Mouse (Mus musculus) limb, embryonic 10.5 days (tissue): ENCODE results near the gene Inca1. TPM values are rescaled to one million over a fixed set of nuclear protein-coding genes. Genes with fewer than 3 reads are reported as not detected.

Experiments
- DNase-seq: peaks from one replicate; pipeline ENCODE4 v3.0.0-alpha.2; 2017; ENCODE audit warnings: low spot score
- H3K27ac ChIP-seq: fragments of 300-500 bp; sonication (generic); 2 replicates; pipeline ENCODE4 v1.5.1; 2016; ENCODE audit warnings: mild to moderate bottlenecking
- H3K27me3 ChIP-seq: fragments of 300-500 bp; sonication (generic); 2 replicates; pipeline ENCODE4 v1.6.1; 2016; ENCODE audit warnings: low read depth, mild to moderate bottlenecking; ENCODE audit not compliant: poor library complexity, severe bottlenecking
- H3K36me3 ChIP-seq: fragments of 300-500 bp; sonication (generic); 2 replicates; pipeline ENCODE4 v1.6.1; 2016; ENCODE audit warnings: mild to moderate bottlenecking, moderate library complexity
- H3K4me1 ChIP-seq: fragments of 300-500 bp; sonication (generic); 2 replicates; pipeline ENCODE4 v1.6.1; 2016
- H3K4me3 ChIP-seq: fragments of 300-500 bp; sonication (generic); 2 replicates; pipeline ENCODE4 v1.5.1; 2016; ENCODE audit warnings: mild to moderate bottlenecking, moderate library complexity
- H3K9me3 ChIP-seq: fragments of 300-500 bp; sonication (generic); replicated peaks from 2 replicates; pipeline ENCODE4 v1.6.1; 2016; ENCODE audit warnings: mild to moderate bottlenecking
- WGBS: fragments of 180-500 bp; shearing (Covaris S2); methylation state at CpG from one replicate; pipeline ENCODE4 v1.1.7; 2016; 5-methylcytosine and 5-hydroxymethylcytosine counted together
- polyA plus RNA-seq: library from polyadenylated mRNA; unstranded; fragments of >200 nt; fragmentation: Nextera tagmentation; extraction: Ambion mirVana; gene quantifications from 2 replicates; pipeline ENCODE4 v1.2.1, GENCODE M21; 2016

Gene Inca1
- polyA plus RNA-seq, 1 experiment from 2014 or later = 1.2 TPM

DNA sequence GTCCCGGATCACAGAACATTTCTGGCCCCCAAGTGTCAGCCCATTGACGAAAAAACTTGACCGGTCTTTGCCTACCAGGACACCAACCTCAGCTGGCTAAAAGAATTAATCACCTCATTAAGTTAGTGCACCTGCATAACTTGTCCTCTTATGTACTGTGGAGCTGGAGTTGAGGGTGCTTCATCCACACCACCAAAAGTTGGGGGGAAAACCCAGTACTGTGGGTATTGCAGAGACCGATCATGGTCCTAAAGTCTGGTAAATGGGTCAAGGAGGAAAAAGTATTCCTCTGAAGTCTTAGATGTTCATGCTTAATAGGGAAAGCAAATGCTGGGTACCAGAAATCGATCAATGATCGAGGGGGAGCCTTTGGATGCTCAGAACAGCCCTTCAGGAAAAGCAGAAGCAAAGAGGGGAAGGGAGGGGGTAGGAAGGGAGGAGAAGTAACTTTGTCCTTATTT, 47.0 kb downstream of the Inca1 start:
- no peak for DNase-seq
- peak overlapping the region; percentile 97 for H3K27ac ChIP-seq
- no peaks in the 10 kb centered on the region for H3K27me3 ChIP-seq
- 62% methylated on average over 6 of the region's 6 CpGs for WGBS
- H3K9me3 ChIP-seq = no peaks in the 10 kb centered on the region
- H3K36me3 ChIP-seq = peaks cover 54% of the 10 kb centered on the region
- peaks cover 73% of the 10 kb centered on the region for H3K4me1 ChIP-seq
- H3K4me3 ChIP-seq = peak overlapping the region; percentile 99

DNA sequence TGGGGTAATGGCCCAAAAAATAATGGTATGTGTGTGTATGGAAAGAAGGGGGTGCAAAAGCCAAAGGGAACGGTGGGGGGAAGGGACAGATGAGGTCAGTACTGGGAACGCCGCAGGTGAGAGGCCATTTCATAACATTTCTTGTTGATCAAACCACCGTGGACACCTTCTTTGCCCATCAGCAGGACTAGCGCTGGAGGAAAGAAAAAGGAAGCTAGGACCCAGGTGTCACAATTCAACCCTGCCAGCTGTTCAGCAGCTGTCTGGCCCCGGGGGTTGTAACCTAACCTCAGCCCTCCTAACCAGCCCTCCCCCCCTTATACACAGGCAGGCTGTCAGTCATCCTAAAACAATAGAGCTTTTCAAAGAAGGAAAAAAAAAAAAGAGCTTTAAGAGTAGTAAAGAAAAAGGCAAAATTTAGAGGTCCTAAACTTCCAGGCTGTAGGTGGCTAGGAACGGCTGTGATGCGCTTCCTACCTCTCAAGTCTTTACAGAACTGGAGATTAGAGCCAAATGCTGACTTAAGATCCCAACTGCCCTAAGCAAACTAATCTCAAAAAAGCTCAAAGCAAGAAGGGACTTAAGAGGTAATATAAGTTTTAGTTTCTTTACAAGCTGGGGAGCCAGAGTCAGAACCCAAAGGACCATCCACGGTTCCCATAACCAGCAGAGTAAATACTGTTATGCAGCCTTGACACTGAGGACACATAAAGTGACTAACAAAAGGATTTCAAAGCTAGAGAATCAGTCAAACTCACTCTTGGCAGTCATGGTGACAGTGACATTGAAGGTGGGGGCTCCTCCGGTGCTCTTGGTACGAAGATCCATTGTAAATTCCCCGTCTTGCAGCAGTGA, 47.7 kb downstream of the Inca1 start:
- H3K27me3 ChIP-seq = no peaks in the 10 kb centered on the region
- peak; percentile 68 for DNase-seq
- peaks cover 56% of the 10 kb centered on the region for H3K36me3 ChIP-seq
- no peaks in the 10 kb centered on the region for H3K9me3 ChIP-seq
- H3K27ac ChIP-seq = peak overlapping the region; percentile 97
- H3K4me3 ChIP-seq = peak overlapping the region; percentile 99
- H3K4me1 ChIP-seq = peaks cover 70% of the 10 kb centered on the region
- 64% methylated on average over 12 of the region's 12 CpGs for WGBS

DNA sequence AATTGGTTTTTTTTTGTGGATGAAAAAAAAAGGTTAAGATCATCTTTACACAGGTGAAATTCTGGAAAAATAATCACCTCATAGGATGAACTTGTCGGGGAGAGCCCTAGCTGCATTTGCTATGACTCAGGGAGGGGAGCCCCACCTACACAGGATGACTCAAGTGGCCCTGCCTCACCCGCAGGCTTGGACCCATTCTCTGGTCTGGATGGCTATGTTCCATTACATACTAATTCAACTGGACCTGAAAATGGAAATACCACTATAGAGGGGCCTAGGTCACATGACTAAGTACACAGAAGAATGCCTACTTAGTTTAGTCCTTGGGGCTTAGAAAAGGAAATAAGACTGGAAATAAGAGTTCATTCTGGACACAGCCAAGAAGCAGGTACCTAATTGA, 48.6 kb downstream of the Inca1 start:
- no peak overlapping the region for H3K27ac ChIP-seq
- peaks cover 56% of the 10 kb centered on the region for H3K36me3 ChIP-seq
- no peaks in the 10 kb centered on the region for H3K27me3 ChIP-seq
- H3K4me3 ChIP-seq = peak overlapping the region; percentile 18
- H3K9me3 ChIP-seq = no peaks in the 10 kb centered on the region
- H3K4me1 ChIP-seq = peaks cover 61% of the 10 kb centered on the region
- WGBS = 81% methylated on average over 2 of the region's 2 CpGs
- DNase-seq = no peak

DNA sequence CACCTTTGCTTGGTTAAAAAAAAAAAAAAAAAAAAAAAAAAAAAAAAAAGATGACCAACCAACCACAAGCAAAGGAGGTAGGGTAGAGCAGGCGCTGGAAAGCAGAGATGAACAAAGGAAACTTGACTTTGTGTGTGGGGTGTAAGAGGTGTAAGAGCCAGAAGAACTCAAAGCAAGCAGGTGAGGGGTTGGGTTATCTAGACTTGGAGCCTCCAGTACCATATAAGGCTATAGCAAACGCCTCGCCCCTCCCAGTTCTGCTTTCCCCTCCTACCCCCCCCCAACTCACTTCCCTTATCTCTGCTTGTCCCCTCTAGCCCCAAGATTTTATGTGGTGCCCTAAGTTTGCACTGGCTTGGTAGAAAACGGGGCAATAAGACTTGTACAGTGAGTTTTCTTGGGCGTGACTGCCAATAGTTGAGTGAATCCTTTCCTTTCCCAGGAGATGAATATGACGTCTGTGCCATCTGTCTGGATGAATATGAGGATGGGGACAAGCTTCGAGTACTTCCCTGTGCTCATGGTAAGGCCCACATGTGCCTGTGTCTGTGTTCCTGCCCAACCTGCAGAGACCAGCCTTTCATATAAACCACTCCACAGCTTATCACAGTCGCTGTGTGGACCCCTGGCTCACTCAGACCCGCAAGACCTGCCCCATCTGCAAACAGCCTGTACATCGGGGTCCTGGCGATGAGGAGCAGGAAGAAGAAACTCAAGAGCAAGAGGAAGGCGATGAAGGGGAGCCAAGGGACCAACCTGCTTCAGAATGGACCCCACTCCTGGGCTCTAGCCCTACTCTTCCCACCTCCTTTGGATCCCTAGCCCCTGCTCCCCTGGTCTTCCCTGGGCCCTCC, 49.4 kb downstream of the Inca1 start:
- H3K4me3 ChIP-seq = peak overlapping the region; percentile 18
- H3K4me1 ChIP-seq = peaks cover 61% of the 10 kb centered on the region
- H3K27me3 ChIP-seq = no peaks in the 10 kb centered on the region
- 81% methylated on average over 12 of the region's 12 CpGs for WGBS
- no peak overlapping the region for H3K27ac ChIP-seq
- peaks cover 60% of the 10 kb centered on the region for H3K36me3 ChIP-seq
- no peaks in the 10 kb centered on the region for H3K9me3 ChIP-seq
- DNase-seq = no peak

DNA sequence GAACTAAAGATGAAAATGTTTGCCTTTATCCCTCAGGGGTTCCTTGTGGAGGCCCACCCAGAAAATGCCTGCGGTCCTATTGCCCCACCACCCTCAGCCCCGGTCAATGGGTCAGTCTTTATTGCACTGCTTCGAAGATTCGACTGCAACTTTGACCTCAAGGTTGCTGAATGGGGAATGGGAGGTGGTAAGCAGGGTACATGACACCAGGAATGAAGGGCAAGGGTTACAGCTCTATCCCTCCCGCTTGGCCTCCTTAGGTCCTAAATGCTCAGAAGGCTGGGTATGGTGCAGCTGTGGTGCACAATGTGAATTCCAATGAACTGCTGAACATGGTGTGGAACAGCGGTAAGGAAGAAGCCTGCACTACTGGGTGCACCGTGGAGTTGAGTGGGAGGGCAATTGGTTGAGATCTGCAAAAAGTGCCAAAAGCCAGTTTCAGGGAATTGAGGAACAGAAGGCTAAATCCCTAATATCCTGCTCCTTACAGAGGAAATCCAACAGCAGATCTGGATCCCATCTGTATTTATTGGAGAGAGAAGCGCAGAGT, 50.7 kb downstream of the Inca1 start:
- Histone ChIP-seq H3K36me3 (peaks cover 73% of the 10 kb centered on the region), H3K4me3 (peak overlapping the region; percentile 80; the same call in 1 of the 2 replicates), H3K4me1 (peaks cover 63% of the 10 kb centered on the region), H3K27me3 (no peaks in the 10 kb centered on the region), H3K27ac (no peak overlapping the region), H3K9me3 (no peaks in the 10 kb centered on the region)
- no peak for DNase-seq
- 76% methylated on average over 8 of the region's 8 CpGs for WGBS

DNA sequence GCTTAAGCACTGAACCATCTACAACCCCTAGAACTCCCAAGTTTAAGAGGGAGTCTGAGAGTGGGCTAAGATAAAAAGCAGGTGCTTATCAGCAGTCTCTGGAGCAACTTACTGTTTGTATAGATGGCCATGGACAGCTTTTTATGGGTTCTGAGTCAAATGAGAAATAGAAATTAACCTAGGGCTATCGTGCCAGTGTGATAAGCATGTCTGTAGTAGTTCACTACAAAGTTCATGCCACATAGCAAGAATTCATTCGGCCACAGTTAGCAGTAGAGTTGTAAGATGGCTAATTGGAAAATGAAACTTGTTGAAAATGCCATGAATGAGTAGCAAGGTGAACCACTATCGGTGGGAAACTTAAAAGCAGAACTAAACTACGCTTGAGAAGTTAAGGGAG, 51.4 kb downstream of the Inca1 start:
- DNase-seq = no peak
- peaks cover 78% of the 10 kb centered on the region for H3K36me3 ChIP-seq
- H3K9me3 ChIP-seq = no peaks in the 10 kb centered on the region
- H3K4me1 ChIP-seq = peaks cover 63% of the 10 kb centered on the region
- no peak overlapping the region for H3K27ac ChIP-seq
- peak overlapping the region; percentile 80 for H3K4me3 ChIP-seq
- WGBS = 86% methylated on average over 4 of the region's 4 CpGs
- no peaks in the 10 kb centered on the region for H3K27me3 ChIP-seq

DNA sequence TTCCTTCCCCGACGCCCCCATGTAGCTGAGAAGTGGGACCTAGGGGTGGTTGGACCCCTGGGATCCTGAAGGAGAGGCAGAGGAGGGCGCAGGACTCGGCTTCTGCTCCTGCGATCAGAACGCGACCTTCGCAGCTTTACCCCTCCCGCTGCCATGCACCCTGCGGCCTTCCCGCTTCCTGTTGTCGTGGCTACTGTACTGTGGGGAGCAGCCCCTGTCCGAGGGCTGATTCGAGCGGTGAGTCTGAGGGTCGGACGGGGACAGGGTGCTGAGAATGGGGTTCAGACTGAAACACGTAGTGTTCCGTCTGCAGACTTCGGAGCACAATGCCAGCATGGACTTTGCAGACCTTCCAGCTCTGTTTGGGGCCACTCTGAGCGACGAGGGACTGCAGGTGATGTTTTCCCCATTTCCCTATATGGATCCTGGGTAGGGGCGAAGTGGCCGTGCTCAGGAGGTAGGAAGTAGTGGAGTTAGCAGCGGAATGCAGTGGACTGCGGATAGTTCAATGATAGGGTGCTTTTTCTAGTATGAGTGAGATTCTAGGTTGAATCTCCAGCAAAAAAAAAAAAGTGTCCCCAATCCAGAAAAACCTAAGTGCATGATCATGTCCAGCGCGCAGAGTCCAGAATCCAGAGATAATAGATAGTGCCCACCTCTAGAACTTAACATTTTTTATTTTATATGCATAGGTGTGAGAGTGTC, 52.1 kb downstream of the Inca1 start:
- Histone ChIP-seq H3K27me3 (no peaks in the 10 kb centered on the region), H3K27ac (peak overlapping the region; percentile 95), H3K4me1 (peaks cover 61% of the 10 kb centered on the region), H3K36me3 (peaks cover 79% of the 10 kb centered on the region), H3K4me3 (peak overlapping the region; percentile 80), H3K9me3 (no peaks in the 10 kb centered on the region)
- peak; percentile 57 for DNase-seq
- 4% methylated on average over 28 of the region's 28 CpGs for WGBS

DNA sequence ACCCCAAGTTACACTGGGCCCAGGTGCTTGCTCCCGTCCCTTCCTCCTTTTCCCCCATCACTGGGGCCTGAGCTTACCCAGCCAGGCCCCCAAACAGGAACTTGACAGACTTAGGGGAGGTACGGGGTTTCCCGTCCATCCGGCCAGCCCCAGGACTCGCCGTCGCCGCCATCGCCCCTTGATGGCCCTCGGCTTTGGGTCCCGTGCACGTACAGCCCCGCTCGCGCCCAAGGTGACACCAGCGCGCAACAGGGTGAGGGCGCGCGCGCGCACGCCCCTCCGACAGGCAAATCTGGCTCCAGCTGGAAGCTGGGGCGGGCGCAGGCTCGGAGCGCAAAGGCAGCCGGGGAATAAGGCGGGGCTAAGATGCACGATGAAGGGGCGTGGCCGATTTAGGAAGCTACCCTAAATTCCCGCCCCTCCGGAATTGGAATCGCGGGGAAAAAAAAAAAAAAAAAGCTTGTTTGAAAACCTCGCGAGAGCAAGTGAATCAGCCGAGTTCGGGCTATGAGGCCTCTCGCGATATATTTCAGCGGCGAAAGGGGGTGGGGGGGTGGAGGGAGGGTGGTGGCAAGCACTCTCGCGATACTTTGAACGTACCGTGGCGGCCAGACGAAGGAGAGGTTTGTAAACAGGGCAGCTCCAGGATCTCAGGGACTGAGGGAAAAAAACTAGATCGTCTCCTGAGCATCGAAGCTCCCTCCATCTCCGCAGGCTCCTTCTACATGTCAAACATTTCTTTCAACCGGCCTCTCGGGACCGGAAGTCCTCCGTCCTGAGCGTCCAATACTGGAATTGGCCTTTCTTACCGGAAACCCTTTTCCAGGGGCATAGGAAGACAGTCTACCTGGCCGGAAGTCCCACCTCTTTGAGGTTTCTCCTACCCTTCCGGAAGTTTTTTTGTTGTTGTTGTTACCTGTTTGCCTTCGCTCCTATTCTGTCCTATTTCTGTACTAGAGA, 53.0 kb downstream of the Inca1 start, which contains the start of the genes Rnf167 and Slc25a11:
Gene Rnf167 (plus strand): TSS at position 545 of the 960 bp plus-strand sequence.
Gene Slc25a11 (minus strand): TSS at position 789 of the 960 bp plus-strand sequence.
- Histone ChIP-seq H3K4me1 (peaks cover 52% of the 10 kb centered on the region), H3K27me3 (no peaks in the 10 kb centered on the region), H3K27ac (peak within 1 kb of the TSS; percentile 95), H3K4me3 (peak within 1 kb of the TSS; percentile 80), H3K36me3 (peaks cover 74% of the 10 kb centered on the region), H3K9me3 (no peaks in the 10 kb centered on the region)
- under 1% methylated on average over 63 of the region's 63 CpGs for WGBS
- DNase-seq = peak; percentile 96

DNA sequence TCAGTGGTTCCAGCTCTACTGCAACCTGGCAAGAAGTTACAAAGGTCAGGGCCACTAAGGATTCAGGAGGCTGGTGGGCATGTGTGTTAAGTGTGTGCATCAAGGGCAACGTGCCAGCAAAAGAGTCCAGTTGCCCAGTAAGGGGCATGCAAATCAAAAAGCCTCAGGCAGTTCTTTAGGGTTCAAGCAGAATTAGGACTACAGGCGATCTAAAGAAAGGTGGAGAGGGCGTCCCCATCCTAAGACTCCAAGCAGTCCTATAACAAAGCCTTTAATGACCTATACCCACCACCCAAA, 53.7 kb downstream of the Inca1 start:
- Histone ChIP-seq H3K9me3 (no peaks in the 10 kb centered on the region), H3K4me3 (peak overlapping the region; percentile 80), H3K27ac (peak overlapping the region; percentile 95), H3K27me3 (no peaks in the 10 kb centered on the region), H3K36me3 (peaks cover 66% of the 10 kb centered on the region), H3K4me1 (peaks cover 45% of the 10 kb centered on the region)
- DNase-seq = no peak
- 30% methylated on average over 3 of the region's 3 CpGs for WGBS

DNA sequence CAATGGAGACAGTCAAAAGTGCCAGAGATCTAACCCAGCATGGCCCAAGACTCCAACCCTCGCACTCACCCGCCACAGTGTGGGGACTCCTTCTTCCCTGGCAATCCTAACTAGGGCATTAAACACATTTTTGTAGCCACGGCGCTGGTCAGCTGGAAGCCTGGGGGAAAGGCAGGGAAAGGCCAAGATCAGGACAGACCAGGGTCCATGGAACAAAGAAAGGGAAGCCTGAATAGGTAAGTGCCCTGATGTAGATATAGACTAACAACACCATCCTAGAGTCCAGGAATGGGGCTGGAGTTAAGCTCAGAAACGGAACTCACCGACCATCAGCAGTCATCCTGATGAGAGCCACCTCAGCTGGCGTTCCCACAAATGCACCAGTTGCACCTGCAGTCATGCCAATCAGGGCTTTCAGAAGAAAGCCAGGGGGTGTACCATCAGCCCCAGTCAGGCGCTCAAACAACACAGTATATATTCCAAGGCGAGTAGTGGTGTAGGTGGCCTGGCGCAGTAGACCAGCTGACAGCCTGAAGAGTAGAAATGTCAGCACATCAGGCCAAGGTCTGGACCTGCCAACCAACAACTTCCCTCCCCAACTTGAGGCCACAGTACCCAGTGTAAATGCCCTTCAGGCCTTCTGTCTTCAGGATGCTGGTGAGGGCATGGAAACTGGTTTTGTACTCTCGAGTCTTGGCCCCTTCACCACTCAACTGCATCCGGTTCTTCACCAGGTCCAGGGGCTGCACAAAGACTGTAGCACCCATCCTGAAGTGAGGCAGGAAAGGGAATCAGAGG, 54.3 kb downstream of the Inca1 start:
- no peaks in the 10 kb centered on the region for H3K27me3 ChIP-seq
- peaks cover 61% of the 10 kb centered on the region for H3K36me3 ChIP-seq
- peak overlapping the region; percentile 80 for H3K4me3 ChIP-seq
- H3K9me3 ChIP-seq = no peaks in the 10 kb centered on the region
- H3K27ac ChIP-seq = peak overlapping the region; percentile 95
- peaks cover 40% of the 10 kb centered on the region for H3K4me1 ChIP-seq
- no peak for DNase-seq
- 93% methylated on average over 12 of the region's 12 CpGs for WGBS

DNA sequence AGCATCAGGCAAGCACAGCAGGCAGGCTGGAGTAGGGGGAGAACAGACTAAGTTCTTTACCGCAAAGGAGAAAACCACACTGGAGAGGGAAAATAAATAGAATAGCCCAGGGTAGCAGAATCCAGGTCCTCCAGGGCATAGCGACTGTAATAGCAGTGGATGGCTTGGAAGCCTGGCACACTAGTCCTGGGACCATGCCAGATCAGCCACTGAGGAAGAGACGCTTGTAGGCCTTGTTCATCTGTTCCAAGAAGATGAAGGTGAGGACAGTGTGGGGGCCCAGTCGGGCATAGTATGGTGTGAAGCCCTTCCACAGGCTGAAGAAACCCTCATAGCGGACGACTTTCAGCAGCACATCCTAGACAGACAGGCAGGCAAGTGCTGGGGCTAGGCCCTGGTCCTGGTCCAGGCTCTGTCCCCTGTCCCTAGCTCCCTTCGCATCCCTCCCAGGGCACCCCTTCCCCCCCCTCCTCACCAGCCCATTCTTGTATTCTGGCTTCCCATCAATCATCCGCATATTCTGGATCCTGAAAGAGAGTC, 55.3 kb downstream of the Inca1 start:
- Histone ChIP-seq H3K4me1 (peaks cover 36% of the 10 kb centered on the region), H3K27me3 (no peaks in the 10 kb centered on the region), H3K27ac (peak overlapping the region; percentile 31; the same call in 1 of the 2 replicates), H3K9me3 (no peaks in the 10 kb centered on the region), H3K36me3 (peaks cover 51% of the 10 kb centered on the region), H3K4me3 (peak overlapping the region; percentile 80; the same call in 1 of the 2 replicates)
- 96% methylated on average over 8 of the region's 8 CpGs for WGBS
- DNase-seq = no peak
